Mouse (Mus musculus): ENCODE results near the gene Lamc1. TPM values are rescaled to one million over a fixed set of nuclear protein-coding genes. Genes with fewer than 3 reads are reported as not detected.

Gene Lamc1
- polyA plus RNA-seq, 1 experiment from 2014 or later, result 104 TPM

- no peak overlapping the region for H3K27ac ChIP-seq (ENCODE audit: low read length)
- H3K27me3 ChIP-seq (ENCODE audit: control insufficient read depth, insufficient read depth, low read length), result no peaks in the 10 kb centered on the region
- H3K9ac ChIP-seq (replicated peaks; ENCODE audit: low read depth, low read length), result no peak overlapping the region
- no peaks in the 10 kb centered on the region for H3K4me1 ChIP-seq (ENCODE audit: control insufficient read depth, insufficient read depth, low read length)
- H3K4me3 ChIP-seq (ENCODE audit: low read depth, low read length), result no peak overlapping the region
- H3K9me3 ChIP-seq (ENCODE audit: control insufficient read depth, low read depth, low read length), result no peaks in the 10 kb centered on the region
- ATAC-seq (ENCODE audit: insufficient number of reproducible peaks, insufficient read depth, low FRiP score, low read depth), result no peak
- peaks cover 80% of the 10 kb centered on the region for H3K36me3 ChIP-seq (ENCODE audit: control insufficient read depth, insufficient read depth, low read length)
- WGBS, result 82% methylated on average over 8 of the region's 8 CpGs
- H3K4me2 ChIP-seq (replicated peaks; ENCODE audit: low read depth, low read length), result no peak overlapping the region
Observed at GRCm38 (mm10) chr1:153227096-153227495, 105.5 kb downstream of the Lamc1 start.

GRCm38 (mm10) chr1:153225786-153226725, 106.5 kb downstream of the Lamc1 start:
- 91% methylated on average over 21 of the region's 21 CpGs for WGBS
- ATAC-seq (ENCODE audit: insufficient number of reproducible peaks, insufficient read depth, low FRiP score, low read depth), result no peak
- Histone ChIP-seq H3K36me3 (ENCODE audit: control insufficient read depth, insufficient read depth, low read length) (peaks cover 79% of the 10 kb centered on the region), H3K9ac (replicated peaks; ENCODE audit: low read depth, low read length) (no peak overlapping the region), H3K9me3 (ENCODE audit: control insufficient read depth, low read depth, low read length) (no peaks in the 10 kb centered on the region), H3K4me3 (ENCODE audit: low read depth, low read length) (no peak overlapping the region), H3K27me3 (ENCODE audit: control insufficient read depth, insufficient read depth, low read length) (no peaks in the 10 kb centered on the region), H3K27ac (ENCODE audit: low read length) (no peak overlapping the region), H3K4me2 (replicated peaks; ENCODE audit: low read depth, low read length) (no peak overlapping the region), H3K4me1 (ENCODE audit: control insufficient read depth, insufficient read depth, low read length) (no peaks in the 10 kb centered on the region)

- Histone ChIP-seq H3K4me1 (ENCODE audit: control insufficient read depth, insufficient read depth, low read length) (no peaks in the 10 kb centered on the region), H3K9ac (replicated peaks; ENCODE audit: low read depth, low read length) (no peak overlapping the region), H3K4me2 (replicated peaks; ENCODE audit: low read depth, low read length) (no peak overlapping the region), H3K27ac (ENCODE audit: low read length) (no peak overlapping the region), H3K9me3 (ENCODE audit: control insufficient read depth, low read depth, low read length) (no peaks in the 10 kb centered on the region), H3K4me3 (ENCODE audit: low read depth, low read length) (no peak overlapping the region), H3K27me3 (ENCODE audit: control insufficient read depth, insufficient read depth, low read length) (no peaks in the 10 kb centered on the region), H3K36me3 (ENCODE audit: control insufficient read depth, insufficient read depth, low read length) (peaks cover 70% of the 10 kb centered on the region)
- ATAC-seq (ENCODE audit: insufficient number of reproducible peaks, insufficient read depth, low FRiP score, low read depth), result no peak
- 65% methylated on average over 5 of the region's 5 CpGs for WGBS
Observed at GRCm38 (mm10) chr1:153224331-153224730, 108.3 kb downstream of the Lamc1 start.

- H3K4me2 ChIP-seq (replicated peaks; ENCODE audit: low read depth, low read length), result no peak overlapping the region
- no peaks in the 10 kb centered on the region for H3K27me3 ChIP-seq (ENCODE audit: control insufficient read depth, insufficient read depth, low read length)
- WGBS, result 66% methylated on average over 9 of the region's 9 CpGs
- H3K4me3 ChIP-seq (ENCODE audit: low read depth, low read length), result no peak overlapping the region
- no peak overlapping the region for H3K9ac ChIP-seq (replicated peaks; ENCODE audit: low read depth, low read length)
- H3K4me1 ChIP-seq (ENCODE audit: control insufficient read depth, insufficient read depth, low read length), result no peaks in the 10 kb centered on the region
- no peak for ATAC-seq (ENCODE audit: insufficient number of reproducible peaks, insufficient read depth, low FRiP score, low read depth)
- no peaks in the 10 kb centered on the region for H3K9me3 ChIP-seq (ENCODE audit: control insufficient read depth, low read depth, low read length)
- H3K27ac ChIP-seq (ENCODE audit: low read length), result no peak overlapping the region
- peaks cover 27% of the 10 kb centered on the region for H3K36me3 ChIP-seq (ENCODE audit: control insufficient read depth, insufficient read depth, low read length)
Observed at GRCm38 (mm10) chr1:153219376-153219775, 113.2 kb downstream of the Lamc1 start.

- peaks cover 12% of the 10 kb centered on the region for H3K36me3 ChIP-seq (ENCODE audit: control insufficient read depth, insufficient read depth, low read length)
- H3K4me1 ChIP-seq (ENCODE audit: control insufficient read depth, insufficient read depth, low read length), result no peaks in the 10 kb centered on the region
- H3K27me3 ChIP-seq (ENCODE audit: control insufficient read depth, insufficient read depth, low read length), result no peaks in the 10 kb centered on the region
- no peaks in the 10 kb centered on the region for H3K9me3 ChIP-seq (ENCODE audit: control insufficient read depth, low read depth, low read length)
- no peak overlapping the region for H3K4me3 ChIP-seq (ENCODE audit: low read depth, low read length)
- H3K27ac ChIP-seq (ENCODE audit: low read length), result no peak overlapping the region
- WGBS, result 81% methylated on average over 4 of the region's 4 CpGs
- no peak for ATAC-seq (ENCODE audit: insufficient number of reproducible peaks, insufficient read depth, low FRiP score, low read depth)
- no peak overlapping the region for H3K4me2 ChIP-seq (replicated peaks; ENCODE audit: low read depth, low read length)
- H3K9ac ChIP-seq (replicated peaks; ENCODE audit: low read depth, low read length), result no peak overlapping the region
Observed at GRCm38 (mm10) chr1:153216516-153216915, 116.1 kb downstream of the Lamc1 start.

GRCm38 (mm10) chr1:153215676-153216075, 116.9 kb downstream of the Lamc1 start:
- no peak overlapping the region for H3K4me3 ChIP-seq (ENCODE audit: low read depth, low read length)
- H3K9me3 ChIP-seq (ENCODE audit: control insufficient read depth, low read depth, low read length), result no peaks in the 10 kb centered on the region
- no peak overlapping the region for H3K9ac ChIP-seq (replicated peaks; ENCODE audit: low read depth, low read length)
- no peak for ATAC-seq (ENCODE audit: insufficient number of reproducible peaks, insufficient read depth, low FRiP score, low read depth)
- no peak overlapping the region for H3K4me2 ChIP-seq (replicated peaks; ENCODE audit: low read depth, low read length)
- H3K4me1 ChIP-seq (ENCODE audit: control insufficient read depth, insufficient read depth, low read length), result no peaks in the 10 kb centered on the region
- no peaks in the 10 kb centered on the region for H3K27me3 ChIP-seq (ENCODE audit: control insufficient read depth, insufficient read depth, low read length)
- 72% methylated on average over 5 of the region's 5 CpGs for WGBS
- H3K27ac ChIP-seq (ENCODE audit: low read length), result no peak overlapping the region
- peaks cover 4% of the 10 kb centered on the region for H3K36me3 ChIP-seq (ENCODE audit: control insufficient read depth, insufficient read depth, low read length)

- no peak for ATAC-seq (ENCODE audit: insufficient number of reproducible peaks, insufficient read depth, low FRiP score, low read depth)
- Histone ChIP-seq H3K9ac (replicated peaks; ENCODE audit: low read depth, low read length) (no peak overlapping the region), H3K27me3 (ENCODE audit: control insufficient read depth, insufficient read depth, low read length) (no peaks in the 10 kb centered on the region), H3K4me3 (ENCODE audit: low read depth, low read length) (no peak overlapping the region), H3K4me2 (replicated peaks; ENCODE audit: low read depth, low read length) (no peak overlapping the region), H3K27ac (ENCODE audit: low read length) (no peak overlapping the region), H3K9me3 (ENCODE audit: control insufficient read depth, low read depth, low read length) (no peaks in the 10 kb centered on the region), H3K36me3 (ENCODE audit: control insufficient read depth, insufficient read depth, low read length) (no peaks in the 10 kb centered on the region), H3K4me1 (ENCODE audit: control insufficient read depth, insufficient read depth, low read length) (no peaks in the 10 kb centered on the region)
- WGBS, result 35% methylated on average over 4 of the region's 4 CpGs
Observed at GRCm38 (mm10) chr1:153210992-153211391, 121.6 kb downstream of the Lamc1 start.

GRCm38 (mm10) chr1:153210198-153210597, 122.4 kb downstream of the Lamc1 start:
- WGBS, result 85% methylated on average over 2 of the region's 2 CpGs
- Histone ChIP-seq H3K27me3 (ENCODE audit: control insufficient read depth, insufficient read depth, low read length) (no peaks in the 10 kb centered on the region), H3K4me2 (replicated peaks; ENCODE audit: low read depth, low read length) (no peak overlapping the region), H3K36me3 (ENCODE audit: control insufficient read depth, insufficient read depth, low read length) (no peaks in the 10 kb centered on the region), H3K4me3 (ENCODE audit: low read depth, low read length) (no peak overlapping the region), H3K4me1 (ENCODE audit: control insufficient read depth, insufficient read depth, low read length) (no peaks in the 10 kb centered on the region), H3K9me3 (ENCODE audit: control insufficient read depth, low read depth, low read length) (no peaks in the 10 kb centered on the region), H3K9ac (replicated peaks; ENCODE audit: low read depth, low read length) (no peak overlapping the region), H3K27ac (ENCODE audit: low read length) (no peak overlapping the region)
- ATAC-seq (ENCODE audit: insufficient number of reproducible peaks, insufficient read depth, low FRiP score, low read depth), result no peak
